In genomic region chr6:92827360-92827759, GRCm38 (mm10) we compare ENCODE assay signal across 12 mouse cellular contexts. TPM values are rescaled to one million over a fixed set of nuclear protein-coding genes. Genes with fewer than 3 reads are reported as not detected.
A peak's percentile ranks its signal among the peaks of the same experiment; 100 is the strongest.
DNase-seq lines count a peak whose midpoint lies in the region.
"Had no signal": no experiment of that assay in that cellular context is flagged by ENCODE, and none has a peak within 500 bp of the region (broad histone marks: within the 10 kb centered on the region; RNA-seq: fewer than 3 reads in every experiment).

No protein-coding gene starts in this region.

- DNase-seq in heart, adult 9 months (ENCODE audit: low spot score in 2 of 2): peak; percentile 27 to 30
- DNase-seq in heart, postnatal 14 days: no peak
- peak; percentile 40 for DNase-seq in lung, postnatal 36 days
- no peak for DNase-seq in lung, postnatal 10 days
- DNase-seq in adipocyte (ENCODE audit: low spot score): peak; percentile 52
- peak; percentile 40 to 56 for DNase-seq in heart, postnatal 10 days
- no peak for DNase-seq in cerebellum, adult 11 months
- DNase-seq: cerebellum, adult 18-20 months; gastrocnemius, postnatal 14 days had no signal

- intact Hi-C loops in heart, postnatal 14 days (cut with DNase I): no loop called here
- intact Hi-C loops in heart, postnatal 10 days (cut with DNase I): no loop called here

RNA-seq across cellular contexts. Expression of gene A730049H05Rik, which starts 11.1 kb away (rescaled TPM):
- total RNA-seq in heart, postnatal 14 days (2021): under 1 TPM; 0.12 to 0.22 TPM
- under 1 TPM in 1 of 2 experiments, not detected in 1; 0.38 TPM for total RNA-seq in heart, postnatal 10 days (2021)
- total RNA-seq: CH12.LX; gastrocnemius, postnatal 14 days; left cerebral cortex, postnatal 10 days had no signal

RNA-seq across cellular contexts. Expression of gene Gm15737, which starts 41.8 kb away (rescaled TPM):
- under 1 TPM; 0.36 to 0.37 TPM for total RNA-seq in heart, postnatal 14 days (2021)
- under 1 TPM; 0.07 to 0.36 TPM for total RNA-seq in heart, postnatal 10 days (2021)
- total RNA-seq: CH12.LX; layer of hippocampus, adult 2 months; left cerebral cortex, postnatal 10 days had no signal

Comparison
In these comparisons a context has a peak if more than half of its experiments do, and no peak if none do; other contexts are left out.
1. DNase-seq: peak in heart, adult 9 months (2 of 2), lung, postnatal 36 days (single experiment), adipocyte (single experiment) and heart, postnatal 10 days (2 of 2); none in heart, postnatal 14 days (0 of 2), lung, postnatal 10 days (single experiment) and cerebellum, adult 11 months (single experiment).